Mouse (Mus musculus) bone marrow macrophage, adult 2 months (primary cell): ENCODE data around the gene Saysd1.

Source experiments
- CTCF ChIP-seq: IDR thresholded peaks from 2 replicates; pipeline ENCODE4 v1.5.1; 2012; ENCODE audit warnings: low read depth, mild to moderate bottlenecking, low read length, moderate library complexity
- POLR2A ChIP-seq: IDR thresholded peaks from 2 replicates; pipeline ENCODE4 v1.6.1; 2012; ENCODE audit warnings: mild to moderate bottlenecking, low read depth, low read length, borderline replicate concordance

- TF ChIP-seq CTCF (no peak), POLR2A (no peak)
These were observed 57.2 kb downstream of the Saysd1 start for GRCm38 (mm10) chr14:20081084-20081483.
